Mouse (Mus musculus) limb, embryonic 13.5 days (tissue): ENCODE results near the gene Gabbr2. TPM values are rescaled to one million over a fixed set of nuclear protein-coding genes. Genes with fewer than 3 reads are reported as not detected.
"Not testable (repeated sequence)": the region's sequence is repeated elsewhere in the genome, so short reads cannot be mapped to it uniquely, and the experiment has no call there.

ENCODE experiments used
- ATAC-seq: fragments of 200-750 bp; cut with Nextera tagmentation; 2 replicates; pipeline ENCODE4 v1.8.0; 2017; ENCODE audit warnings: low read depth, moderate number of reproducible peaks, moderate TSS enrichment; ENCODE audit not compliant: low FRiP score
- H3K27ac ChIP-seq: fragments of 300-500 bp; sonication (generic); 2 replicates; pipeline ENCODE4 v1.5.1; 2015; ENCODE audit warnings: inconsistent platforms, mild to moderate bottlenecking, moderate library complexity
- H3K27me3 ChIP-seq: fragments of 300-500 bp; sonication (generic); 2 replicates; pipeline ENCODE4 v1.6.1; 2015; ENCODE audit warnings: mild to moderate bottlenecking, inconsistent platforms
- H3K36me3 ChIP-seq: fragments of 300-500 bp; sonication (generic); 2 replicates; pipeline ENCODE4 v1.6.1; 2015; ENCODE audit warnings: inconsistent platforms, mild to moderate bottlenecking, moderate library complexity
- H3K4me1 ChIP-seq: fragments of 300-500 bp; sonication (generic); 2 replicates; pipeline ENCODE4 v1.6.1; 2015; ENCODE audit warnings: inconsistent platforms
- H3K4me2 ChIP-seq: fragments of 300-500 bp; sonication (generic); replicated peaks from 2 replicates; pipeline ENCODE4 v1.6.1; 2015; ENCODE audit warnings: inconsistent platforms, mild to moderate bottlenecking, moderate library complexity
- H3K4me3 ChIP-seq: fragments of 300-500 bp; sonication (generic); 2 replicates; pipeline ENCODE4 v1.5.1; 2015; ENCODE audit warnings: moderate library complexity, mild to moderate bottlenecking, inconsistent platforms
- H3K9ac ChIP-seq: fragments of 300-500 bp; sonication (generic); 2 replicates; pipeline ENCODE4 v1.6.1; 2015; ENCODE audit warnings: mild to moderate bottlenecking, inconsistent platforms
- H3K9me3 ChIP-seq: fragments of 300-500 bp; sonication (generic); 2 replicates; pipeline ENCODE4 v1.6.1; 2016; ENCODE audit warnings: inconsistent platforms
- WGBS: fragments of 180-500 bp; shearing (Covaris S2); methylation state at CpG from one replicate; pipeline ENCODE4 v1.1.7; 2015; 5-methylcytosine and 5-hydroxymethylcytosine counted together
- polyA plus RNA-seq: library from polyadenylated mRNA; unstranded; fragments of >200 nt; fragmentation: Nextera tagmentation; extraction: Ambion mirVana; gene quantifications from 2 replicates; pipeline ENCODE4 v1.2.1, GENCODE M21; 2015

Gene Gabbr2
- polyA plus RNA-seq, 1 experiment from 2014 or later = 0.11 TPM

DNA sequence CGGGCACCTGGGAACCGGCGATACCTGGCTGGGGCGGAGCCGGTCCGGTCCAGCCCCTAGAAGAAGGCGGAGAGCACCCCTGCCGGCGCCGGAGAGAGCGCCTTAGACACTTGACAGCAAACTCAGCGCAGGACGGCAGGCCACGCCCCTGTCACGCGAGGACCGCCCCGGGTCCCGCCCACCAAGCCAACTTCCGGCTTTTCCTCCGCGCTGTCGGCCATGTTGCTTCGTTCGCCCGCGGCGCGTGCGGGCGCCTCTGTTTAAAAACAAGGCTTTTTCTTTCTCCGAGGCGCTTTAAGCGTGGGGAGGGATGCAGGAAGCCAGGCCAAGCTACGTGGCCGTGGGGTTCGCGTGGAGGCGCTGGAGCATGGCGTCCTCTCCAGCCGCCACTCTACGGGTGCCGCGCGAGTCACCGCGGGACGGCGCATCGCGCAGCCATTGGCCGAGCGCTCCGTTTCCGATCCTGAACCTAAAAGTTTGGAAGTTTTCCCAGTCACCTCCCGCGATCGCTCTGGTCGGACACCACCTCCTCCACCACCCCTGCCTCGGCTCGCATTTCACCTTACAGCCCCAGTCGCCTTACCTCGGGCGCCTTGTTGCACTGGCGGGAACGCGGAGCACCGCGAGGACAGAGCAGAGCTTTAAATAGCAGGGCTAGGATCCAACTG lies 341.5 kb downstream of the Gabbr2 start, which contains the start of gene Tbc1d2:
Gene Tbc1d2, minus strand, starts transcription at position 124 of the 668 bp plus-strand sequence.
- no peaks in the 10 kb centered on the region for H3K36me3 ChIP-seq
- peak; percentile 98 for ATAC-seq
- H3K9me3 ChIP-seq = no peaks in the 10 kb centered on the region
- peak within 1 kb of the TSS; percentile 68 for H3K4me3 ChIP-seq
- H3K4me2 ChIP-seq = peak within 1 kb of the TSS; percentile 93
- H3K9ac ChIP-seq = peak within 1 kb of the TSS; percentile 74
- WGBS = under 1% methylated on average over 68 of the region's 69 CpGs
- peak within 1 kb of the TSS; percentile 87 for H3K27ac ChIP-seq
- H3K4me1 ChIP-seq = peaks cover 11% of the 10 kb centered on the region
- H3K27me3 ChIP-seq = peaks cover 37% of the 10 kb centered on the region

DNA sequence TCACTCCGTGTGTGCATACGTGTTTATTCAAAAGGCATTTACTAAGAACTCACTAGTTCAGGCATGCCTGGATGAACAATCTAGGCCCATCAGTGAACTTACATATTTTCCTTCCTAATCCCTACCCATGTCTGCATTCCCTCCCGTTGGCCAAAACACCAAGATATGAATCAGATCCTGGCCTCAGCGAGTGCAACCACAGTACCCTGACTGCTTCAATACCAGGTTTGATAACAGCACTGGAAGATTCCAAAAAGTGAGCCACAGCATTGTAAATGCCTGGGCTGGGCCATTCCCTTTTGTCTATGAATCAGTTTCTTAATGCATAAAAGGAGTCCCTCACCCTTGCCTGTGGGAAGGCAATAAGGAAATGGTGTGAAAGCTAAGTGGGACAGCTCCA lies 342.5 kb downstream of the Gabbr2 start:
- Histone ChIP-seq H3K4me1 (peaks cover 11% of the 10 kb centered on the region), H3K27ac (no peak overlapping the region), H3K4me2 (peak overlapping the region; percentile 93), H3K9me3 (no peaks in the 10 kb centered on the region), H3K9ac (peak overlapping the region; percentile 67), H3K27me3 (peaks cover 37% of the 10 kb centered on the region), H3K4me3 (peak overlapping the region; percentile 68), H3K36me3 (no peaks in the 10 kb centered on the region)
- ATAC-seq = no peak
- WGBS = 61% methylated on average over 4 of the region's 4 CpGs

DNA sequence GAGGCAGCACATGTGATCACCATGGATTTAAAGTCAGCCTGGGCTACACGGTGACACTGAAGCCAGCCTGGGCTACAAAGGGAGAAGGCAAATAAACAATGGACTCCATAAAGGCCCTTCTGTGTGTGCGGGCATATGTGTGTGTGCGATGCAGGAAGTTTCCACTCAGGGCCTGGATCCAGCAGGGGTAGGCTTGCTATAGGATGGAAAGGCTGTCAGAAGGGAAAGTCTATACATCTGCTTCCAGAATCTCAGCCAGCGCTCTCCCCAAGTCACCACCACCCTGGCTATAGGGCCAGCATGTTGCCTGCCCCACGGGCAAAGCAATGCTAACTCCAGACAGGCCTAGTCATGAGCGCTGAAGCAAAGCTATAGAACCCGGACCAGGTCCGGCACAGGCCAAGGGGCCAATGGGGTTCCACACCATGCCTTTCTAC lies 348.0 kb downstream of the Gabbr2 start:
- WGBS = 89% methylated on average over 8 of the region's 8 CpGs
- no peak for ATAC-seq
- peaks cover 10% of the 10 kb centered on the region for H3K27me3 ChIP-seq
- H3K4me2 ChIP-seq = no peak overlapping the region
- H3K27ac ChIP-seq = no peak overlapping the region
- no peak overlapping the region for H3K4me3 ChIP-seq
- no peaks in the 10 kb centered on the region for H3K36me3 ChIP-seq
- H3K4me1 ChIP-seq = no peaks in the 10 kb centered on the region
- H3K9ac ChIP-seq = no peak overlapping the region
- H3K9me3 ChIP-seq = no peaks in the 10 kb centered on the region

GRCm38 (mm10) chr4:46642924-46643675 lies 348.6 kb downstream of the Gabbr2 start:
- H3K4me1 ChIP-seq = no peaks in the 10 kb centered on the region
- no peak overlapping the region for H3K9ac ChIP-seq
- no peaks in the 10 kb centered on the region for H3K9me3 ChIP-seq
- H3K4me3 ChIP-seq = no peak overlapping the region
- 57% methylated on average over 8 of the region's 8 CpGs for WGBS
- no peaks in the 10 kb centered on the region for H3K36me3 ChIP-seq
- no peak overlapping the region; the same call in 1 of the 2 replicates for H3K27ac ChIP-seq
- peaks cover 4% of the 10 kb centered on the region for H3K27me3 ChIP-seq
- ATAC-seq = no peak
- H3K4me2 ChIP-seq = no peak overlapping the region

DNA sequence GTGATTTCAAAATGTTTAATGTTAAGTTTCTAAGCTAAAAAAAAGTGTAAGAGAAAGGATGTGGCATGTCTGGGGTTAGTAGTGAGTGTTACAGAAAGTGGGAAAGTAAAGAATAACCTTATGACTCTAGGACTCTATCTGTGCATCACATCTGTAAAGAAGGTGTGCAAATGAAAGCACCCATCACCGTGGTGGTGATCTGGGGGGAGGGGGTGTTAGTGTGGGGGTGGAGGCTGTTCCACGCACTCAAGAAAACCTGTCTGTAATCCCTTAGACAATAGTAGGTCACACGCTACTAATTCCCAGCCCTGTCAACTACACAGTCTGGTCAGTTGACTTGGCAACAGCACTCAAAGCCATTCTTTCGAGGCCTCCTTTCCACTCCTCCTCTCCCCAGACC lies 350.4 kb downstream of the Gabbr2 start:
- H3K4me3 ChIP-seq = no peak overlapping the region
- WGBS = 81% methylated on average over 4 of the region's 4 CpGs

DNA sequence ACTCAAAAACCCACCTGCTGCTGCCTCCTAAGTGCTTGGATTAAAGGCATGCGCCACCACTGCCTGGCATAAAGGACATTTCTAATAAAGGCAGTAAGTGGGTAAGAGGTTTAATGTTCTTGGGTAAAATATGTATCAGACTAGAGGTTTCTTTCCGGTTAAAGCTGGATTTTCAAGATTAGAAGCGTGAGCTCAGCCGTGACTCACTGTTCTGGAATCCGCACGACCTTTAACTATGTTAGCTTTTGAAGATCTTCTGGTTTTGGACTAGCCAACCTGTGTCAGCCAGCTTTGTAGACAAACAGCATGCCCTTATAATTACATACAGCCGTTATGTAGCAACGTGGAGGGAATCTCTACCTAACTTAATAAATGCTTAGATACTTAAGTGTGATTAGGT lies 351.8 kb downstream of the Gabbr2 start:
- WGBS = 77% methylated on average over 8 of the region's 8 CpGs
- ATAC-seq = no peak

More for the DNA sequence above, 350.4 kb downstream of the Gabbr2 start:
- H3K4me1 ChIP-seq = no peaks in the 10 kb centered on the region
- no peak for ATAC-seq
- no peaks in the 10 kb centered on the region for H3K27me3 ChIP-seq
- H3K36me3 ChIP-seq = no peaks in the 10 kb centered on the region
- H3K27ac ChIP-seq = no peak overlapping the region
- H3K9me3 ChIP-seq = no peaks in the 10 kb centered on the region
- no peak overlapping the region for H3K4me2 ChIP-seq
- H3K9ac ChIP-seq = no peak overlapping the region

GRCm38 (mm10) chr4:46637250-46637649 lies 354.4 kb downstream of the Gabbr2 start:
- not testable (repeated sequence) for H3K9me3 ChIP-seq, H3K4me3 ChIP-seq, H3K27ac ChIP-seq, H3K27me3 ChIP-seq, H3K36me3 ChIP-seq, H3K4me1 ChIP-seq, H3K4me2 ChIP-seq, ATAC-seq, H3K9ac ChIP-seq
- WGBS = 89% methylated on average over 10 of the region's 10 CpGs

More for the DNA sequence above, 351.8 kb downstream of the Gabbr2 start:
- H3K27me3 ChIP-seq = no peaks in the 10 kb centered on the region
- H3K9me3 ChIP-seq = no peaks in the 10 kb centered on the region
- H3K9ac ChIP-seq = no peak overlapping the region
- no peaks in the 10 kb centered on the region for H3K4me1 ChIP-seq
- H3K4me3 ChIP-seq = no peak overlapping the region
- no peaks in the 10 kb centered on the region for H3K36me3 ChIP-seq
- H3K4me2 ChIP-seq = no peak overlapping the region
- H3K27ac ChIP-seq = no peak overlapping the region

- Histone ChIP-seq H3K4me1 (no peaks in the 10 kb centered on the region), H3K27me3 (no peaks in the 10 kb centered on the region), H3K9ac (no peak overlapping the region), H3K36me3 (no peaks in the 10 kb centered on the region), H3K9me3 (no peaks in the 10 kb centered on the region), H3K4me2 (no peak overlapping the region), H3K27ac (no peak overlapping the region), H3K4me3 (no peak overlapping the region)
- no peak for ATAC-seq
- WGBS = 82% methylated on average over 16 of the region's 16 CpGs
These were observed 355.8 kb downstream of the Gabbr2 start for GRCm38 (mm10) chr4:46635702-46636430.

DNA sequence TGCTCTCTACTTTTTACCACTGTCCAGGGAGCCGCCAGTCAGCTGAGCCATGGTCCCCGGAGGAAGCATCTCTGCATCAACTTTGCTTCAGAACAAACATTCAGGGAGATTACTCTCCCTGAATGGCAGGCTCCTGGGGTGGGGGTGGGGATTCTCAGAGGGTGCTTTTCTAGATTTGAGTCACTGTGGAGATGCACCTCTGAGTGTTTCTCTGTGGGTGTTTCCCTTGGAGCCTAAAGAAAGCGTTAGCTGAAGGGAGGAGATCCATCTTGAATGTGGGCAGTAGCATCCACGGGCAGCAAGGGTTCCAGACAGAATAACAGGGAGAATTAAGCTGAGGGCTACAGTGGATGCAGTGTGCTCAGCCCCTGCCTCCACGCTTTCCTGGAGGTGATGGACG lies 356.8 kb downstream of the Gabbr2 start:
- Histone ChIP-seq H3K4me1 (peaks cover under 1% of the 10 kb centered on the region; the same call in 1 of the 2 replicates), H3K9me3 (no peaks in the 10 kb centered on the region), H3K27me3 (no peaks in the 10 kb centered on the region), H3K36me3 (no peaks in the 10 kb centered on the region), H3K9ac (no peak overlapping the region), H3K4me3 (no peak overlapping the region), H3K27ac (no peak overlapping the region), H3K4me2 (no peak overlapping the region)
- ATAC-seq = no peak
- 59% methylated on average over 6 of the region's 6 CpGs for WGBS

DNA sequence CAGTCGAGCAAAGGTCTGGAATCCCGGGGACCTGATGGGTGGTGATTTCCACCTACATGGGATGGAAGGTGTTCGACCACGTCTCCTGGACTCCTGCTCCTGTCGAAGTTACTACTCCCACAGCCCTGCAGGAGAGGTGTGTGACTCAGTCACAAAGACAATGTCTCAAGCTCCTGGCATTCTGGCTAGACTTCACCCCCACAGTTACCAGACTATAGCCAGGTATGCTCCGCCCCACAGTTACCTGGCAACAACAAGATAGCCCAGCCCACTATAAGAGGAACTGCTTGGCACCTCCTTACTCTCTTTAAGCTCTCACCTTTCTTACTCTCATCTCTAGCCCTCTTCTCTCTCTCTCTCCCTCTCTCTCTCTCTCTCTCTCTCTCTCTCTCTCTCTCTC lies 358.1 kb downstream of the Gabbr2 start:
- WGBS = 69% methylated on average over 6 of the region's 6 CpGs
- not testable (repeated sequence) for H3K9me3 ChIP-seq, H3K4me2 ChIP-seq, H3K27ac ChIP-seq, ATAC-seq, H3K27me3 ChIP-seq, H3K4me3 ChIP-seq, H3K9ac ChIP-seq, H3K36me3 ChIP-seq
- H3K4me1 ChIP-seq = peaks cover 12% of the 10 kb centered on the region

DNA sequence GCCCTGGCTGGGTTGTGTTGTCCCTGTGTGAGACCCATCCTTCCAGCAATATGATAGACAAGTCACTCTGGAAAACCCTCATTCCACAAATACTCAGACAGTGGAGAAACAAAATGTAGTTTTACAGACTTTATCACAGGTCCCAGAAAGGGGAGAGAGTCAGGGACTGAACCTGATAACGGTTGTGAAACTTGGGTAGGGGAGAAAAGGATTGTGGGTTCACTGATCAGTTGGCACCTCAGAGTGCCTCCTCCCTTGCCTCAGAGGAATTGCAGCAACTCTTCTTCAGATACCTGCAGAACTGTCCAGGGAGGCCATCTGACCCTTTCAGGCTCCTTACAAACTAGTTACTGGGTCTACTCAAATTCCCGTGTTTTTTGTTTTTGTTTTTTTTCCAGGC lies 359.2 kb downstream of the Gabbr2 start:
- no peak overlapping the region for H3K9ac ChIP-seq
- no peaks in the 10 kb centered on the region for H3K36me3 ChIP-seq
- H3K4me2 ChIP-seq = no peak overlapping the region
- H3K27me3 ChIP-seq = no peaks in the 10 kb centered on the region
- no peak for ATAC-seq
- no peaks in the 10 kb centered on the region for H3K9me3 ChIP-seq
- H3K4me1 ChIP-seq = peaks cover 17% of the 10 kb centered on the region
- no peak overlapping the region for H3K4me3 ChIP-seq
- WGBS = 70% methylated on average over 2 of the region's 2 CpGs
- H3K27ac ChIP-seq = no peak overlapping the region

DNA sequence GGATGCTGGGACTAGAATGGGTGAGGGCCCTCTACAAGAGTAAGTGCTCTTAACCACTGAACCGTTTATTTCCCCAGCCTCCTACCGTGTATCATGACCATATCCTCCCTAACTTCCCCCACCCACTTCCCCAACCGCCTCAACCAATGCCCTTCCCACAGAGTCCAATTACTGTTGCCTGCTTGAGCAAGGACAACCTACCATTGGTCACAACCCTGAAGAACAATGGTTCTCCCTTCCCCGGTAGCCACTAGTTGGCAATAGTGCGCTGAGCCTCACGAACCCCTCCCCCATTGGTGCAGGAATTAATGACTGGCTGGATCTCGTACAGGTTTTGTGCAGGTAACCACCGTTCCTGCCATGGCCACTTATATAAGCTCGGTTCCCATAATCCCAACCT lies 361.3 kb downstream of the Gabbr2 start:
- no peak overlapping the region for H3K27ac ChIP-seq
- H3K4me3 ChIP-seq = no peak overlapping the region
- peaks cover 17% of the 10 kb centered on the region for H3K4me1 ChIP-seq
- no peak for ATAC-seq
- no peak overlapping the region for H3K9ac ChIP-seq
- no peaks in the 10 kb centered on the region for H3K9me3 ChIP-seq
- WGBS = 59% methylated on average over 9 of the region's 9 CpGs
- no peak overlapping the region for H3K4me2 ChIP-seq
- no peaks in the 10 kb centered on the region for H3K36me3 ChIP-seq
- no peaks in the 10 kb centered on the region for H3K27me3 ChIP-seq
